Mouse (Mus musculus) MEL (cell line): ENCODE measurements around the gene Gm43552.

Source experiments
- CTCF ChIP-seq, 3 experiments: IDR thresholded peaks in 2 of 3; conservative IDR thresholded peaks in 1 of 3; 2 replicates each; pipeline ENCODE4 v1.5.1; 2011 to 2012; ENCODE audit warnings: low read length in 3 of 3, low read depth in 2 of 3, mild to moderate bottlenecking in 2 of 3, improper control_type of control experiment in 1 of 3, inconsistent platforms in 1 of 3, mixed read lengths in 1 of 3, moderate library complexity in 1 of 3; ENCODE audit not compliant: control insufficient read depth in 1 of 3, insufficient read depth in 1 of 3, poor library complexity in 1 of 3, severe bottlenecking in 1 of 3
- E2F4 ChIP-seq: IDR thresholded peaks from 2 replicates; pipeline ENCODE4 v1.6.1; 2011; ENCODE audit warnings: low read depth, low read length, improper control_type of control experiment, borderline replicate concordance
- MYC ChIP-seq: IDR thresholded peaks from 2 replicates; pipeline ENCODE4 v1.6.1; 2011; ENCODE audit warnings: low read depth, mild to moderate bottlenecking, low read length, improper control_type of control experiment, moderate library complexity
- NRF1 ChIP-seq: IDR thresholded peaks from 2 replicates; pipeline ENCODE4 v1.6.1; 2014; ENCODE audit warnings: low read depth, mild to moderate bottlenecking, inconsistent platforms, low read length, improper control_type of control experiment, moderate library complexity; ENCODE audit not compliant: poor library complexity, insufficient read depth, severe bottlenecking
- UBTF ChIP-seq: IDR thresholded peaks from 2 replicates; pipeline ENCODE4 v1.6.1; 2012; ENCODE audit warnings: low read depth, mild to moderate bottlenecking, inconsistent platforms, low read length, improper control_type of control experiment, moderate library complexity, borderline replicate concordance; ENCODE audit not compliant: insufficient read depth
- ZKSCAN1 ChIP-seq: IDR thresholded peaks from 2 replicates; pipeline ENCODE4 v1.6.1; 2012; ENCODE audit warnings: low read depth, mild to moderate bottlenecking, inconsistent platforms, low read length, improper control_type of control experiment, moderate library complexity

DNA sequence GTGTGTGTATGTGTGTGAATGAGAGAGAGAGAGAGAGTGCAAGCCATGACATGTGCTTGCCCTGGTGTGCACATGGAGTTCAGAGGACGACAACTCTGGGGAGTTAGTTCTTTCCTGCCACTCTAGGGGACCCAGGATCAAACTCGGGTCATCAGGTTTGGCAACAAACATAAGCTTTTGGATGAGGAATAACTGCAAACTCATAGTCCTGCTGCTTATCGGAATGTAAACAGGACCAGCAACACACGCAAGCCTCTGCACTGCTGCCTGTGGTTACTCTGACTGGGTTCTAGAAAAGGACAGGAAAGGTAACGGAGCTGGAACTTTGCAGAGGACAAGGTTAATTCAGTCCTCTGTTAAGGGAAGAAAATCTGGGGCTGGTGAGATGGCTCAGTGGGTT lies 67.4 kb downstream of the Gm43552 start:
- TF ChIP-seq ZKSCAN1 (no peak), E2F4 (no peak), CTCF (IDR thresholded peaks at IDR 0.05 in 2 of 3, conservative IDR thresholded peaks at IDR 0.05 in 1 of 3; ENCODE audit: control insufficient read depth in 1 of 3, insufficient read depth in 1 of 3, low read depth in 2 of 3, low read length in 3 of 3, poor library complexity in 1 of 3, severe bottlenecking in 1 of 3) (no peak), UBTF (no peak), NRF1 (no peak), MYC (no peak)
